Mouse (Mus musculus) thymus, postnatal 25 days (tissue): Measurements from ENCODE around the gene Foxp1.

Source experiments
- DNase-seq: peaks from one replicate; pipeline ENCODE4 v3.0.0; 2022

The Foxp1 gene

DNA sequence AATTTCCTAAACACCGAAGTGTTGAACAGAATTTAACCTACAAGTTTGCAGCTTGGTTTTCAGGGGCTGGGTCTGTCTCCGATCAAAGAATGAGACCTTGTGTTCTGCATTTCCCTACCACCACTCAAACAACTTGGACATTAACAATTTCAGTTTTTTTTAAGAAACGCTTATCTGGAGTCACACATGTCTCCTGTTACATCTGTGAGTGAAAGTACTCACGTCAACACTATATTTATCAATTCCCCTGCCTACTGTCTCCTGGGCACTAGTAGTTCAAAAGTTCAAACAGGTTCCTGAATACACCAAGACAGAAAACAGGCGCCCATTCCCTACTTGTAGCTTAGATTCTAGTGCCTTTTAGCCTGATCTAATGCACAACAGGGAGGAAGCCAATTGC, 172.4 kb downstream of the Foxp1 start:
- DNase-seq: no peak

DNA sequence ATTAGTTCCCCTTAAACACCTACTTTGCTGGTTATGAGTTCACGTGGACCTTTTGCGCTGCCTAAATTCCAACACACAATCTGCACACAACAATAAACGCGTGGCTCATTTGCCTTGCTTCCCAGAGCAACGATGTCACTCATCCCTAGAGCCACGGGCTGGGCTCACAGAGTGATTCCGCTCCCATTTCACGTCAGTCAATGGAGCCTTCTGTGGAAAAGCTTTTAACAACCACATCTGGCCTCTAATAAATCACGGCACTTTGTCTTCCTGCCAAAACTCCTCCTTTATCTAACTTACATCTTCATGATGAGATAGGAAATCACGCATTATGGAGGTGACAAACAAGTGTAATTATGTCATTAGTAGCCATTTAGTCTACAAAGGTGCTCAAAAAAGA, 174.7 kb downstream of the Foxp1 start:
- DNase-seq: no peak

DNA sequence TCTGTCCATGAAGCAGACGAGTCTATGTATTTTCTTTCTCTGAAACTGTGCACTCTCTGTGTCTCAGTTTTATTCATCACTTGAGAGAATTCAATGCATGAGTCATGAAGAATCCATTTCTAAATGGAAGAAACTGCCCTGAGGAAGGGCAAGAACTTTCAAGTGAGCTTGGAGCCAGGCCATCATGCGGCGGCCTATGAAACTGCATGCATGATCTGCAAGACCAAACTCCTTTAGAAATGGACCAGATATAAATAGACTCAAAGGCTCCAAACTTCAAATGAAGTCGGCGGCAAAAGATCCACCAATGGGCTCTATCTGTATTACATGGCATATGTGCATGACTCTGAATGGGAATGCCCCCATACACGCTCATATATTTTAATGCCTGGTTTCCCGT, 177.6 kb downstream of the Foxp1 start:
- DNase-seq: no peak

- DNase-seq: no peak
Observed at GRCm38 (mm10) chr6:99344357-99344756, 178.2 kb downstream of the Foxp1 start.

DNA sequence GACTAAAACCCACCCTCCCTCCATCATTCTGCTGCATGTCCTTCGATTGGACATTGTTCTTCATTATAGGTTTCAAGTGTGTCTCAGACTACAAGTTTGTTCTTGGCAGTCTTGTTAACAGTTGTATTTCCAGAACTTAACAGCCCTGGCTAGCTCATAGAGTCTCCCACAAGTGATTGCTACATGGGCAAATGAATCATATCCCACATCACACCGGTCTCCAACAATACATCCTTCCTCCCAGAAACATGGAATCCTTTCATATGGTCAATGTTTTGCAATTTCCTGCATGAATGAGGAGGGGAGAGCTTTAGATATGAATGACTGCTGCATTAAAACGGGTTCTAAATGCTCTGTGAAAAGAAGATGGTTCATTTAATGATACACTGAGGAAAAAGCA, 178.7 kb downstream of the Foxp1 start:
- no peak for DNase-seq

GRCm38 (mm10) chr6:99342416-99342815, 180.1 kb downstream of the Foxp1 start:
- DNase-seq: no peak

DNA sequence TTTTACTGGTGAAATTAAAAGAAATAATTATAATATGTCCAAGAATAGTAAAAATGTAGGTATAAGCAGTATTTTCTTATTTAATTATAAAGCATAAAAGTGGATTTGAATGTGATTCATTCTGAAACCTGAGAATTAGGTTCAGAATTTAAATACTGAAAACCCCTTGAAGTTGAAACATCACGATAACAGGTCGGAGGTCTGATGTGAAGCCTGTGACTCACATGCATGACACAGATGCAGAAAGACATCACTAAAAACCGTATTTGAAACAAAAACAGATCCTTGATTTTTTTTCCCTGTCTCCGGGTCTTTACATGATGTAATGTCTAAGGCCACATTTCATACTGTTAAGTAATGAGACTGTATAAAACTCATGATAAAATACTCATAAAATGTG, 181.6 kb downstream of the Foxp1 start:
- DNase-seq: no peak

DNA sequence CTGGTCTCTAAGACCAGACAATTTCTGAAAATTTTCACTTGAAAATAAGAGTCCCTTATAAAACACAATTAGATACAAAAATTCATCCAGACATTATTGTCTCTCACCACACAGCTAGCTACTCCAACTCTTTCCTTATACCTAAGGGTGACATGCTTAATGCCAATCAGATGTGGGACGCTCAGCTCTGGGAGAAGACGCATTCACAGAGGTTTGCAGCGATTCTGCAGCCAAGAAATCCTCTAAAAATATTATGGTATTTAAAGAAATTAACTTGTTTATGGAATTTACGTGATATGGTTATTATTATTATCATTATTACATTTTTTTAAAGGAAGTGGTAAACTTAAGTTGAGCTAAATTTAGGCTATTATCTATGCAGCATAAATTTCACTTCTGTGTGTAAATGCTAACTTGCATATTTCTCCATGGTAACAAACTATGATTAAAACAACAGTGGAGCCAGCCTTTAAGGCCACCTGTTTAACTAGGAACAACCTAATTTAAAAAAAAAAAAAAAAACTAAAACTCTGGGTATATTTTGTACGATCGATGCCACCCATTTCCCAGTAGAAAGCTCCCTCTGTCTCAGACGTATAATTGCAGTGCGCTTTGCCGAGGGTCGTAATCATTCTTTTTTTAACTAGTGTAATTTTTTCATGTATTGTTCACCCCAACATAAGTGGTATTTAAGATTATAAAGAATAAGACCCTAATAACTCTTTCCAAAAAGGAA, 182.4 kb downstream of the Foxp1 start:
- no peak for DNase-seq

DNA sequence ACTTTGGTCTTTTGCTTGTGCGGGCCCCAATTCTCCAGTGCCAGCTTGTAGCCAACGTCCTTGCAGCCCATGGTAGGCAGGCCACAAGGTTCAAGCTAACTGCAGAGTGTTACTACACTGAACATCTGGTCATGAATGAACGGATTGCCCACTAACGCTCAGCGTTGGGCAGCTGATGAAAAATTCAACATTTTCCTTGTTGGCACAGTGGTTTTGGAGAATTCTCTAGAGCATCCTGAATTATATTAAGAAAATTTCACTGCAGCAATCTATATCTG, 183.2 kb downstream of the Foxp1 start:
- DNase-seq: no peak

DNA sequence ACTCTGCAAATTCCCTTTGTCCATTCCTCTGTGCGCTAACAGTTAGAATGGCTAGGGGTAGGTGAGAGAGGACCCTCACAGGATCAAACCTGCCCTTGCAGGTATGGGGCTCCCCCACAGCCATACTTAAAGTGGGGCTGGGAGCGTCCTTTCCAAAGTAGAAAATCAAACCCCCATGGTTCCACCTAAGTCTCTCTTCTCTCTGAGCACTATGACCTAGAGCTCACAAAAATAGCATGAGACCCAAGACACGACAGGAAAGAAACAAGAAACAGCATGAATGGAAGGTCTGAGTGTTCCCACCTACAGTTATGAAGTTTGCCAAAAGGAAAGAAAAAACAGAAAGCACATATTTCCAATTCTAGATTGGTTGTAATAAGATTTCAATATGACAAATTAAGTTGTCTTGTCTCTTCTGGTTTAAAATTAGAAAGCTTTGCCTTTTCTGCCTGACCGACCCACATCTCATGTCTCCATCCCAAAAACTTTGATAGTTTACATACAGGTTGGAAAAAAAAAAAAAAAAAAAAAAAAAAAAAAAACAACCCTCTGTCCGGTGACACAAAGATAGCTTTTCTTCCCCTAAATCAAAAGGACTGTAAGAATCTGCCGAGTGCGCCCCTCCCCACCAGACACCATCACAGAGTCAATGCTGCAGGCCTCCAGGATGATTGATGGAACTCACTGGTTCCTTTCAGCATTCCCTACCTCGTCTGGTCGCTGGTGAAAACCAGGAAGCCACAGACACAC, 183.8 kb downstream of the Foxp1 start:
- no peak for DNase-seq

- DNase-seq: no peak
Observed at GRCm38 (mm10) chr6:99338174-99338573, 184.3 kb downstream of the Foxp1 start.

- DNase-seq: no peak
Observed at GRCm38 (mm10) chr6:99337575-99337974, 184.9 kb downstream of the Foxp1 start.

- DNase-seq: no peak
Observed at GRCm38 (mm10) chr6:99336191-99336590, 186.3 kb downstream of the Foxp1 start.

DNA sequence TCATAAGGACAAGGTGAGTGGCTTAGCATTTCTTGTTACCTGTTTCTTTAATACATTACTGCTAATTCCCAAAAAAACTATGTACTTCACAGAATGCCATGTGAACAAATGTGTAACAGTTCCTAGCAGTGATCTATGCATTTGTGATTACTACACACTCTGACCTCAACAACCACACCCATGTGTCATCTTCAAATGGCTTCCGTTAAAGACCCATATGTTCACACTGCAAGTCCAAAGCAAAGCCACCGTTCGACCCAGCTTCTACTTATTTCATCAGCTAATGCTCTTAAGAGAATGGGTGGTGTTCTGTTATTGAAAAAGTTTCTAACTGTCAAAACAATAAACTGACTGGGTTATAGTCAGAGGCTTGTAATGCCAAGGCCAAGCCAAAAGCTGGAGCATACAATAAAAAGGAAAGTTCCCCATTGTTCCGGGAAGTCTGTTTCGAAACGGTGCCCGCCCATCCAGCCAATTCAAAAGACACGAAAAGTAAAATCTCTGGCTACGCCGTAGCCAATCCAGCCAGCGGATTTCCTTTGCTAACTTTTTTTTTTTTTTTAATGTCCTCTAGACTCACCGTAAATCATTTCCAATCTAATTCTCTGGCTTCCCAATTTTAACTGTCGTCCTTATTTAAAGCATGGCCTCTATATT, 187.2 kb downstream of the Foxp1 start:
- DNase-seq: no peak

DNA sequence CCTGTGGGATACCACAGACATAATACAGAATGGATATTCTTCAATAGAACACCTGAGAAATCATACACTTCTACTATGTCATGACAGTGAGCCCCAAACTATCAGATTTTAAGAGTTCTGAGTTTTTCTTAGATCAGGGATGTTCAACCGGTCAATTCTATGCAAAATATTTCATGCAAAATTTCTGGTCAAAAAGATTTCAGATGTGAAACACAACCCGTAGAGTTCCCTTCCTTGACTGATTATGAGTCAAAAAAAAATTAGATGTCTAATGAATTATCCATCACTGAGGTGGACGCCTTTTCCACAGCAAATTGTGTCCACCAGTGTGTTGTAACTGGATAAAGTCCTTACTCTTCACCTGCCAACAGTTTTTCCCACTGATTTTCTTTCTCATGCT, 188.3 kb downstream of the Foxp1 start:
- no peak for DNase-seq

DNA sequence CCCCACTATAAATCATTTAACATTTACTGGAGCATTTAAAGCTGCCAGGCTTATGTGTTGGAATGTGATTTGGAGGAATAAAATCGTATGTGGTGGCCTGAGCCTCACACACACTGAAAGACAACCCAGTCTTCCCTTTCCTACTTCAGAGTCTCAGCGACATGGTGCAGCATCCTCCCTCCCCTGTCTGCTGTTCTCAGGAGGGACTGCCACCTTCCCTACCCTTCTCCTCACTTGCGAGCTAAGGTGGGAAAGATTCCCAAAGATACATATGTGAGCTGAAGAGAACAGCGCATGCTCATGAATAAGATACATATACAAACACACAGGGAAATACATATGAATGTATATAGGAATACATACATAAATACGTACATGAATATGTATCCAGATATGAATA, 189.4 kb downstream of the Foxp1 start:
- DNase-seq: no peak

- DNase-seq: no peak
Observed at GRCm38 (mm10) chr6:99330169-99330568, 192.4 kb downstream of the Foxp1 start.

- no peak for DNase-seq
Observed at GRCm38 (mm10) chr6:99328634-99329033, 193.9 kb downstream of the Foxp1 start.

- DNase-seq: no peak
Observed at GRCm38 (mm10) chr6:99328146-99328545, 194.4 kb downstream of the Foxp1 start.

GRCm38 (mm10) chr6:99327721-99328120, 194.8 kb downstream of the Foxp1 start:
- no peak for DNase-seq

DNA sequence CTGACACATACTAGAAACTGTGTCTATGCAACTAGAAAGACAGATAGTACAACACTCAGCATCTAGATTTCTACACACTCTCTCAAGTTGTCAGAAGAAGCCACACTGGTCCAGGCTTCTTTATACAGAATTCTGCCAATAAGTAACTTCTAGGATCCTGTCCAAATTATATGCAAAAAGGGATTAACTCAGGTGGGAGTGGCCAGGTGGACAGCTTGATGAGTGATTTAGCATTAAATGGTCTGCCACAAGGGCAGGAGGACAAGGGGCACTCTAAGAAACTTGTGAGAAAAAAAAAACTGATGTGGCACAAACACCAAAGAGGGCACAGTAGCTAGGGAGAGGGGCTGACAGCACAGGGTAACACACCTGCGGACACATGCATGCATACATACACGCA, 196.6 kb downstream of the Foxp1 start:
- DNase-seq: no peak

GRCm38 (mm10) chr6:99325461-99325860, 197.1 kb downstream of the Foxp1 start:
- DNase-seq: no peak

GRCm38 (mm10) chr6:99322132-99322904, 200.2 kb downstream of the Foxp1 start:
- no peak for DNase-seq

DNA sequence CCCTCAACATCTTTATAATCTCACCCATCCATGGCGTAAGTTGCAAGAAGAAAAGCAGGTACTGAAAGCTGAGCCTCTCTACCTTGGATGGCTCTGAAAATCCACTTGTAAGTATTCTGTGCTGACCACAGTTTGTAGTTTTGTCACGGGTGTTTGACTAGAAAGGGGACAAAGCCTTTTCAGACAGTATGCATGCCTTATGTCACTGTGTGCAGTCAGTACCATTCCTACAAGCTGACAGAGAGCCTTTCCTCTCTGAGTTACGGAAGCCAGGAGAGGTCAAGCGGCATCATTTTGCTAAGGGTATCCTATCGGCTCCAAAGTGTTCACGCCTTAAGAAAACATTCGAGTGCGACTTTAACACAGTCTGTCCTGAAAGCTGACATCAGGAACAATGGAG, 202.1 kb downstream of the Foxp1 start:
- no peak for DNase-seq
